Mouse (Mus musculus) heart, embryonic 15.5 days (tissue): ENCODE results near the gene Olfr99. TPM values are rescaled to one million over a fixed set of nuclear protein-coding genes. Genes with fewer than 3 reads are reported as not detected.
"Not testable (repeated sequence)": the region's sequence is repeated elsewhere in the genome, so short reads cannot be mapped to it uniquely, and the experiment has no call there.

Source experiments
- ATAC-seq: fragments of 200-750 bp; cut with Nextera tagmentation; replicated peaks from 2 replicates; pipeline ENCODE4 v1.8.0; 2017; ENCODE audit warnings: low read depth, moderate TSS enrichment; ENCODE audit not compliant: insufficient number of reproducible peaks, insufficient read depth, low FRiP score
- H3K27ac ChIP-seq: fragments of 300-500 bp; sonication (generic); 2 replicates; pipeline ENCODE4 v1.5.1; 2015; ENCODE audit warnings: mild to moderate bottlenecking, inconsistent platforms
- H3K27me3 ChIP-seq: fragments of 300-500 bp; sonication (generic); 2 replicates; pipeline ENCODE4 v1.6.1; 2015; ENCODE audit warnings: inconsistent platforms
- H3K36me3 ChIP-seq: fragments of 300-500 bp; sonication (generic); 2 replicates; pipeline ENCODE4 v1.6.1; 2015; ENCODE audit warnings: mild to moderate bottlenecking, inconsistent platforms
- H3K4me1 ChIP-seq: fragments of 300-500 bp; sonication (generic); replicated peaks from 2 replicates; pipeline ENCODE4 v1.6.1; 2015; ENCODE audit warnings: inconsistent platforms
- H3K4me2 ChIP-seq: fragments of 300-500 bp; sonication (generic); 2 replicates; pipeline ENCODE4 v1.6.1; 2015; ENCODE audit warnings: inconsistent platforms, mild to moderate bottlenecking, moderate library complexity
- H3K4me3 ChIP-seq: fragments of 300-500 bp; sonication (generic); 2 replicates; pipeline ENCODE4 v1.5.1; 2015; ENCODE audit warnings: mild to moderate bottlenecking, inconsistent platforms
- H3K9ac ChIP-seq: fragments of 300-500 bp; sonication (generic); 2 replicates; pipeline ENCODE4 v1.6.1; 2015; ENCODE audit warnings: mild to moderate bottlenecking, inconsistent platforms
- H3K9me3 ChIP-seq: fragments of 300-500 bp; sonication (generic); replicated peaks from 2 replicates; pipeline ENCODE4 v1.6.1; 2016; ENCODE audit warnings: inconsistent platforms
- WGBS: fragments of 180-500 bp; shearing (Covaris S2); methylation state at CpG from one replicate; pipeline ENCODE4 v1.1.7; 2015; ENCODE audit warnings: mixed read lengths; 5-methylcytosine and 5-hydroxymethylcytosine counted together
- polyA plus RNA-seq: library from polyadenylated mRNA; unstranded; fragments of >200 nt; fragmentation: Nextera tagmentation; extraction: Ambion mirVana; gene quantifications from 2 replicates; pipeline ENCODE4 v1.2.1, GENCODE M21; 2015

Olfr99 gene
- polyA plus RNA-seq, 1 experiment from 2014 or later: not detected

- no peak overlapping the region for H3K4me2 ChIP-seq
- WGBS: 10% methylated on average over 1 of the region's 1 CpGs
- H3K27ac ChIP-seq: no peak overlapping the region
- no peaks in the 10 kb centered on the region for H3K9me3 ChIP-seq
- no peaks in the 10 kb centered on the region for H3K27me3 ChIP-seq
- H3K4me3 ChIP-seq: no peak overlapping the region
- no peak overlapping the region for H3K9ac ChIP-seq
- H3K4me1 ChIP-seq: no peaks in the 10 kb centered on the region
- no peaks in the 10 kb centered on the region for H3K36me3 ChIP-seq
- ATAC-seq: no peak
Observed at GRCm38 (mm10) chr17:37250544-37250943, 32.7 kb downstream of the Olfr99 start.

- H3K27me3 ChIP-seq: no peaks in the 10 kb centered on the region
- no peak overlapping the region for H3K9ac ChIP-seq
- no peaks in the 10 kb centered on the region for H3K4me1 ChIP-seq
- no peak overlapping the region for H3K4me3 ChIP-seq
- ATAC-seq: no peak
- H3K9me3 ChIP-seq: no peaks in the 10 kb centered on the region
- no peak overlapping the region for H3K27ac ChIP-seq
- H3K36me3 ChIP-seq: no peaks in the 10 kb centered on the region
- no peak overlapping the region for H3K4me2 ChIP-seq
Observed at GRCm38 (mm10) chr17:37249460-37249859, 33.8 kb downstream of the Olfr99 start.

- H3K4me2 ChIP-seq: no peak overlapping the region
- H3K4me1 ChIP-seq: no peaks in the 10 kb centered on the region
- H3K27ac ChIP-seq: no peak overlapping the region
- no peak for ATAC-seq
- 22% methylated on average over 5 of the region's 5 CpGs for WGBS
- H3K36me3 ChIP-seq: no peaks in the 10 kb centered on the region
- H3K9ac ChIP-seq: no peak overlapping the region
- no peaks in the 10 kb centered on the region for H3K9me3 ChIP-seq
- H3K4me3 ChIP-seq: no peak overlapping the region
- no peaks in the 10 kb centered on the region for H3K27me3 ChIP-seq
Observed at GRCm38 (mm10) chr17:37246715-37247114, 36.5 kb downstream of the Olfr99 start.

- Histone ChIP-seq H3K36me3 (no peaks in the 10 kb centered on the region), H3K4me1 (no peaks in the 10 kb centered on the region)
- ATAC-seq: no peak
Observed at GRCm38 (mm10) chr17:37242198-37242597, 41.1 kb downstream of the Olfr99 start.

GRCm38 (mm10) chr17:37237230-37237629, 46.0 kb downstream of the Olfr99 start, which contains the start of gene Olfr97:
Gene Olfr97 (minus strand): TSS chr17:37237330.
- not testable (repeated sequence) for H3K27ac ChIP-seq, H3K27me3 ChIP-seq, H3K36me3 ChIP-seq, H3K9me3 ChIP-seq, H3K9ac ChIP-seq, ATAC-seq, H3K4me2 ChIP-seq, H3K4me3 ChIP-seq, H3K4me1 ChIP-seq
- 67% methylated on average over 2 of the region's 2 CpGs for WGBS

More at GRCm38 (mm10) chr17:37242198-37242597, 41.1 kb downstream of the Olfr99 start:
- Histone ChIP-seq H3K4me2 (no peak overlapping the region), H3K27ac (no peak overlapping the region), H3K27me3 (no peaks in the 10 kb centered on the region), H3K9ac (no peak overlapping the region), H3K9me3 (no peaks in the 10 kb centered on the region), H3K4me3 (no peak overlapping the region)
- 50% methylated on average over 3 of the region's 3 CpGs for WGBS

Other genes with a start within 250 kb of the Olfr99 start
- 4.6 and 5.6 TPM in 2 replicates for gene Gabbr1, start 237.5 kb downstream of the Olfr99 start, polyA plus RNA-seq
- gene Olfr90, start 195.0 kb downstream of the Olfr99 start, polyA plus RNA-seq: not detected in 2 replicates
- not detected in 2 replicates for gene Olfr91, start 185.2 kb downstream of the Olfr99 start, polyA plus RNA-seq
- not detected in 2 replicates for gene Olfr92, start 163.4 kb downstream of the Olfr99 start, polyA plus RNA-seq
- gene Olfr93, start 122.0 kb downstream of the Olfr99 start, polyA plus RNA-seq: not detected in 2 replicates
- gene Ubd, start 89.6 kb downstream of the Olfr99 start, polyA plus RNA-seq: 0.35 and 2.7 TPM in 2 replicates
- gene Olfr94, start 82.5 kb downstream of the Olfr99 start, polyA plus RNA-seq: not detected in 2 replicates
- not detected in 2 replicates for gene Olfr95, start 70.3 kb downstream of the Olfr99 start, polyA plus RNA-seq
- not detected in 2 replicates for gene Olfr96, start 63.3 kb downstream of the Olfr99 start, polyA plus RNA-seq
- gene Olfr97, start 46.1 kb downstream of the Olfr99 start, polyA plus RNA-seq: not detected in 2 replicates
- not detected in 2 replicates for gene Olfr98, start 19.7 kb downstream of the Olfr99 start, polyA plus RNA-seq
- 1.5 and 2.8 TPM in 2 replicates for gene H2-M3, start 13.2 kb downstream of the Olfr99 start, polyA plus RNA-seq
- not detected in 2 replicates for gene Olfr101, start 20.9 kb upstream of the Olfr99 start, polyA plus RNA-seq
- gene Olfr102, start 33.6 kb upstream of the Olfr99 start, polyA plus RNA-seq: not detected in 2 replicates
- not detected in 2 replicates for gene Olfr103, start 56.2 kb upstream of the Olfr99 start, polyA plus RNA-seq
- not detected in 2 replicates for gene Olfr104-ps, start 76.1 kb upstream of the Olfr99 start, polyA plus RNA-seq
- not detected in 2 replicates for gene Olfr105-ps, start 95.6 kb upstream of the Olfr99 start, polyA plus RNA-seq
- gene Olfr106-ps, start 106.9 kb upstream of the Olfr99 start, polyA plus RNA-seq: not detected in 2 replicates
- gene Olfr107, start 115.8 kb upstream of the Olfr99 start, polyA plus RNA-seq: not detected in 2 replicates
- gene Olfr108, start 162.0 kb upstream of the Olfr99 start, polyA plus RNA-seq: not detected in 2 replicates
- gene Olfr109, start 175.5 kb upstream of the Olfr99 start, polyA plus RNA-seq: not detected in 2 replicates
- gene H2-M2, start 200.1 kb upstream of the Olfr99 start, polyA plus RNA-seq: 0.24 TPM in 1 of 2 replicates, not detected in the other
- gene Olfr110, start 209.0 kb upstream of the Olfr99 start, polyA plus RNA-seq: not detected in 2 replicates
- gene Olfr111, start 224.6 kb upstream of the Olfr99 start, polyA plus RNA-seq: not detected in 2 replicates